Mouse (Mus musculus): Measurements from ENCODE around the gene Atg14.
A peak's percentile ranks its signal among the peaks of the same experiment; 100 is the strongest.
"Not testable (repeated sequence)": the region's sequence is repeated elsewhere in the genome, so short reads cannot be mapped to it uniquely, and the experiment has no call there.

The Atg14 gene

DNA sequence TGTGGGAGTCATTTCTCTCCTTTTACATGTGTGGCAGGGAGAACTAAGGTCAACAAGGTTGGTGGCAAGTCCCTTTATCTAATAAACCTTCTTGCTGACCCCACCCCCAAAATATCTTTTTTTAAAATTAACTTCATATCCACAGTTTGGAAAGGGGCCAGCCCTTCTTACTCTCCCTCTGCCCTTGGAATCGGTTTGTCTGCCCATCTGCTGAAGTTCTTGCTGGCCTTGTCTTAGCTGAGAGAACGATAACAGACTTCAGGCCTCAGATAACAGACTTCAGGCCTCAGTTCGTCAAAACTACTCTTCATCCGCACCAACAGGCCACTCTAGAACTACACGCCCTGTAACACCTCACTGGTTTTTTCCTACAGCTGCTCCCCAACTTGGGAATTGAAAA, 26.2 kb downstream of the Atg14 start:
- DNase-seq (ENCODE audit: low read depth, low spot score), result no peak

DNA sequence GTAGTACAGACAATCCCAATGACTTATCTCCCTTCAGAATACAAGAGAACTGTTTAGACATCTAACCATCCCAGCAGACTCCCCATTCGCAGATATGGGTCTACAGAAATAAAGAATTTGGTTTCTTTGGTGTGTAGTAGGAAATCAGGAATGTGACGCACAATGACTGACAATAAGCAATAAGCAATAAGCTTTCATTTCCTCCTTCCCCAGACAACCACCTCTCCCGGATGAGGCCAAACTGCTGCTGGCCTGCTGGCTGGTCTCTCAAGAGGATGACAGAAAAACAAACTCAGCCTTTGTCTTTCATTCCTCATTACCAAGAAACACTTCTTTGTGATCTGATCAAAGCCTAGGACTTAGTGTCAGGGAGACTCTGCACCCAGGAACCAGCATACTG, 28.2 kb downstream of the Atg14 start:
- no peak for DNase-seq (ENCODE audit: low read depth, low spot score)

DNA sequence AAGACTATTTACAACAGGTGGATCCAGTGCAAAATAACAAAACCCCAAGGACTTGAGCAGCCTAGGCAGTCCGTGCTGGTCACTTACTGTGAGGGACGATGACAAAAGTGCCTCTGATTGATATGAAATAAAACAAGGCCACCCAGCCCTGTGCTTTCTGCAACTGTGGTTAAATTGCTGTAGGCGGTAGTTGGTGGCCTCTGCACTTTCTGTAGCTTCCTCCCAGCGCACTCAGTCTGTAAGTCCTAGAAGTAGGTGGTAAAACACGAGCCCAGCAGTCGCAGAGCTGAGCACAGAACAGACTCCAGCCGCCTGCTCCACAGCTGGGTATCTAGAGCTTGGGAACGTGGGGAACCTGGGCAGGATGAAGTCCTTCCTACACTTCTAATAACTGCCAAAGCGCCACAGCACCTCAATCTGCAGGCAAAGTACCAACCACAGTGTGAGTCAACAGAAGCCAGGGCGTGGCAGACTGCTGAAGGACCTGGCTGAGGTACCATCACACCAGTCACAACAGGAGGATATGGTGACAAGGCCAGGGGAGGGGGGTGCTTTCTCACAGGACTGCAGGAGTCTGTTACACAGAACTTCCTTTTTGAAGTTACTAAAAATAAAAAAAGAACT, 29.0 kb downstream of the Atg14 start:
- no peak for DNase-seq (ENCODE audit: low read depth, low spot score)

DNA sequence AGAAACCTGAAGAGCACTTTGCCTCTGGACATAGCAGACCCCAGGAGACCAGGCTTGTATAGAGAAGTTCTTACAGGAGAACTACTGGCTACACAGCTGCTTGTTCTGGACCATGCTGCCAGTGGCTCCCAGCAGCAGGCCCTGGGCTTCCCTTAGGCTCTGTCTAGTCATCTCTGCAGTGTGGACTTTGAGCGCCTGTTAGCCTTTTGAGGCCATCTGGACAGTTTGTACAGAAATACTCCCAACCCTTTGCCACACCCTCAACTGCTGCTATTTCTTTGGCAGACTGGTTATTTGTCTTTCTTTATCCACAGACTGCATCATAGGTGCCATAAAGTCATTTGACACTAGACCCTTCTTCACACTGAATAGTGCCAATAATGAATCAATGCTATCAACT, 35.4 kb downstream of the Atg14 start:
- DNase-seq (ENCODE audit: low read depth, low spot score), result no peak

DNA sequence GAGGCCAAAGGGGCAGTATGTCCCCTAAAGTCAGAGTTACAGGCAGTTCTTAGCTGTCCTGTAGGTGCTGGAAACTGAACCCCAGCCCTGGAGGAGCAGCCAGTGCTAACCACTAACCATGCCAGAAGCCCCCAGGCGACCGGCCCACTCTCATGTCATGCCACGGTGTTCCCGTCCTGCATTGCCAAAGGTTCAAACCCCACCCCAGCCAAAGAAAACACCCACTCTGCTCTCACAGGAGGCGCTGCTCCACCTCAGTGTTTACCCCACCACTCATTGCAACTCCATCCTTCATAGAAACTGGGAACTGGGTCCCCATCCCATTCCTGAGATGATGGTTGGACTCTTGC, 36.3 kb downstream of the Atg14 start:
- no peak for DNase-seq (ENCODE audit: low read depth, low spot score)

DNA sequence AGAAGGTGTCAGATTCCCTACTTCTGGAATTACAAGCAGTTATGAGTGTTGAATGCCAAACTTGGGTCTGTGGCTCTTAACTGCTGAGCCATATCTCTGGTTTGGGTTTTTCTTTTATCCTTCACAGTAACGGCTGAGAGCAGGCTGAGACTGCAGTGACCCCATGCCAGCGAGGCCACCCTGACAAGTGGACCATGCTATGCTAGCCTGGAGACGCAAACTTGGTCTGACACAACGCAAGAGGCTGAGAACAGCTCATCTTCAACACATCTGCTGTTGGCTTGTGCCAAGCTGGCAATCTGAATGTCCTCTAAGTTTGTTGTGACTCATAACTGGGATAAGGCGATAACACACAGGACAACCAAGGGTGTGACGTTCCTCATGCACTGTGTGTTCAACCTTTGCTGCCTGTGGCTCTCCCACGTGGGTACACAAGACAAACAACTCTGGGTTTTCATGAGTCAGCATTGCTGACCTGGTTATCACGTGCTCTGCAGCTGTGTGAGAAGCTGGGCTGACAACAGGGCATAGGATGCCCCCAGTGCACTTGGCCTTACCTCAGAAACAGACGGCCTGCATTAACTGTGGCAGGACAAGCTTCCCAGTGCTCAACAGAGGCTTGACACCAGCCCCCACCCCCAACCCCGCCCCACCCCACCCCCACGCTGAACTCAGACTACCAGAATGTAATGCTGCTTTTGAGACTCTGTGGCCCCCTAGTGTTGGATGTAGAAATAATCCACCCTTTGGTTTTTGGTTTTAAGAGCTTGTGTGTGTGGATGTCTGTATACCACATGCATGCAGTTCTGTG, 36.9 kb downstream of the Atg14 start:
- DNase-seq (ENCODE audit: low read depth, low spot score), result peak; percentile 65

DNA sequence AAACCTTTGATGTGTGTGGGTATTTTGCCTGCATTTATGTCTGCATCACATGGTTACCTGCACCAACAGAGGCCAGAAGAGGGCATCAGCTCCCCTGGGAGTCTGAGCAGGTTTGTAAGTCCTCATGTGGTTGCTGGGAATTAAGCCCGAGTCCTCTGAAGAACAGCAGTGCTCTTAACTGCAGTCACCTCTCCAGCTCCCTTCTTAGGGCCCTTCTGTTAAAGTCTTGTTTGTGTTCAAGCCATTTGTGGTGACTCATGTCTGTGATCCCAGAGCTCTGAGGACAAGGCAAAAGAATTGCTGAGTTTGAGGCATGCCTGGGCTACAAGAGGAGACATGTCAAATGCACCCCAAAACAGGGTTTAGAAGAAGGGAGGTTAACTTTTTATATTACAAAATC, 38.0 kb downstream of the Atg14 start:
- DNase-seq (ENCODE audit: low read depth, low spot score), result no peak

DNA sequence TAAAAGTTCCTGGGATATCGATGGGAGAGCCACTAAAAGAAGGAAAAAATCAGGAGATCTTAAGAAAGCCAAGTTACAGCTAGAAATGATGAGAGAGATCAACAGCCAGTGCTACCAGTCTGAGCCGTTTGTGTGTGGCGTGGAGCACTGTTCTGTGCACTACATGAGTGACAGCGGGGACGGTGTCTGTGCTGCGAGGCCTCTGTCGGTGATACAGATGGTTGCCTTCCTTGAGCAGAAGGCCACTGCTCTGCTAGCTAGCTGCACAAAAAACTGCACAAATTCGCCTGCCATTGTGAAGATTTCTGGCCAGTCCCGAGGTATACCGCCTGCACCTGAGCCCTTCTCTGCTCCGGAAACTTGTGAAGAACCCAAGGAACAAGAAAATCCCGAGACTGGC, 40.9 kb downstream of the Atg14 start:
- not testable (repeated sequence) for DNase-seq (ENCODE audit: low read depth, low spot score)

DNA sequence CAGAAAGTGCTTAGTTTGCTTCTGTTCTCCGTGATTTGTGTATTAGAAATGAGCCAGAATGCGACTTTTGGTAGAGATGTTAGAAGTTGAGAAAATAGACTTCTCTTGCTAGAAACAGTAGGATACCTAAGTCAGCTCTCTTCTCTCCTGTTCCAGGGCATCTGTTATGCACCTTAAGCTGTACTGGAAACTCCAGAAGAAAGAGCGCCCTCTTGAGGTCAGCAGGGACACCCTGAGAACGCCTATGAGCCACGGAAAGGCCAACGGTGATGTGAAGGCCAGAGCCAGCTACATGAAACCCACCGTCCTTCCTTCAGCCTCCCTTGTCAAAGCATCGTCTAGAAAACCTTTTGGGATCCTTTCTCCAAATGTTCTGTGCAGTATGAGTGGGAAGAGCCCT, 41.4 kb downstream of the Atg14 start:
- peak; percentile 66 for DNase-seq (ENCODE audit: low read depth, low spot score)

DNA sequence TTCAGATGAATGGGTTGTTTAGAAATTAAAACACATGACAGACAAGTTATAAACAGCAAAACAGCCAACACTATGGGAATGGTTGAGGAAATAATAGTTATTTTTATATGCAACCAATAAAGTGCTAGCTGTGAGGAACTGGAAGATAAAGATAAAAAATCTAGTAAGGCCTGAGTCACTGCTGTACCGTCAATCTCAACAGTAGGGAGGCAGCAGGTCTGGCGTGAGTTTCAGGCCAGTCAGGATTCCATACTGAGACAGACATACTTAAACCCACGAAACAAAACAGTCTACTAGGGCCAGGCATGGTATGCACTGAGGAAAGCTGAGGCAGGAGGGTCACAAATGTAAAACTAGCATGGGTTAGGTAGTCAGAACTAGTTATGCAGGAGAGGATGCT, 42.2 kb downstream of the Atg14 start:
- no peak for DNase-seq (ENCODE audit: low read depth, low spot score)

DNA sequence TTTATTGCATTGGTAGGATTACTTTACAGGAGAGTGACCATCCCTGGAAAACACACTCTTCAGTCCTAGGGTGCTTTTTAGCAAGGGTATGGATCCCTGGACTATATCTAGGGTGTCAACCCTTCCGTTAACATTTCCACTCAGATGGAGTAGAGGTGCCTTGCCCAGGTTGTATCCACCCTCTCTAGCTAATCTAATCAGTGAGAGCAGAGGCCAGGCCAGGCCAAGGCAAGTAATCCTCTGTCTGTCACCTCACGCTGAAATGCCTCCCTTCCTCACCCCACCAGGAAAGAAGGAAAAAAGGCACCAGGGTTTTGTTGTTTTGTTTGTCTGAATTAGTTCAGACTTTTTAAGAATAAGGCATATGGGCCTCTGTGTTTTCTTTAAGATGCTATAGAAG, 42.6 kb downstream of the Atg14 start:
- DNase-seq (ENCODE audit: low read depth, low spot score), result no peak

DNA sequence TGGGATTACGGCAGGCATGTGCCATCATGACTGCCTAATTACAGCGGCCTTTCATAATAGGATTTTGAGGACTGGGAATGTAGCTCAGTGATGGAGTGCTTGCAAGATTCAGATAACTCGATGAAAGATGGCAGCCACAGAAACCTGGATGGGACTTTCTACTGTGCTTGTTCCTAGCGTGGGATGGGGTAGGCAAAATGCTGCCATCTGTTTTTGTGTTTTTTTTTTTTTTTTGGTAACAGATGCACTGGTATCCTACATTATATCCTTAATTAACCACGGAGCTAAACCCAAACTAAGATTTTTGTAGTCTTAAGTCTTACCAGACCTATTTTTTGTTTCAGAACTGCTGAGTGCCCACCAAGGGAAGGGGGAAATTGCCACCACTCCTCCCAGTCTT, 44.6 kb downstream of the Atg14 start:
- DNase-seq (ENCODE audit: low read depth, low spot score), result no peak

DNA sequence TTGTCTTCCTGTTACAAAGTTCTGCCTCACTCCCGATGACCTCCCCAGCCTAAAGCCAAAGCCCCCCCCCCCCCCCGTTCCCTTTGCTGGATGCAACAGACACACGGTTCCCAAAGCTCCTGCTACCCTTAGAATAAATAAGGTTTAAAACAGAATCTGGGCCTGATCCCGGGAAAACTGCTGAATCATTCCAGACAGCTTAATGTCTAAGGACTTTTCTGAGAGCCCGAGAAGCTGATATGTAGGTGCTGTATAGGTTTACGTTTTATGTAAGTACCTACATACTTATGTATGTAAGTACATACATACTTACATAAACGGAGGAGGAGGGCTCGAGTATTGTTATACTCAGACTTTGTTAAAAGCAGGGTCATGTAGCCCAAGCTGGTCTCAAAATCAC, 45.1 kb downstream of the Atg14 start:
- DNase-seq (ENCODE audit: low read depth, low spot score), result no peak

DNA sequence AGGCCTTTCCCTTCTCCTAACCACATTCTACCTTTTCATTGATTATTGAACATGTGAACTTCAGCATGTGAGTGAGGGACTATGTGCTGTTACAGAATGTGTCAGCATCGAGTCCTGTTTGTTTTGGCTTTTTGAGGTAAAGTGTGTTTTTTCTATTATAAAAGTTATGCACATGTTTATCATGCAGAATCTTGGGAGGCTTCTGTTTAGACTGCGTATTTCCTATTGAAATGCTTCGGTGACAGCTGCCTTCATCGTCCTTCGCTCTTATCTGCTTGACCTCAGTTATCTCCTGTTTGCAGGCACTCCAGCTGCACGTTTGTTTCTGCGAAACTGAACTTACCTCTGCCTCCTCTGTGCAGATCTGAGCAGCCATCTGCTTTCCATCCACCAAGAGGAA, 48.1 kb downstream of the Atg14 start:
- DNase-seq (ENCODE audit: low read depth, low spot score), result no peak

DNA sequence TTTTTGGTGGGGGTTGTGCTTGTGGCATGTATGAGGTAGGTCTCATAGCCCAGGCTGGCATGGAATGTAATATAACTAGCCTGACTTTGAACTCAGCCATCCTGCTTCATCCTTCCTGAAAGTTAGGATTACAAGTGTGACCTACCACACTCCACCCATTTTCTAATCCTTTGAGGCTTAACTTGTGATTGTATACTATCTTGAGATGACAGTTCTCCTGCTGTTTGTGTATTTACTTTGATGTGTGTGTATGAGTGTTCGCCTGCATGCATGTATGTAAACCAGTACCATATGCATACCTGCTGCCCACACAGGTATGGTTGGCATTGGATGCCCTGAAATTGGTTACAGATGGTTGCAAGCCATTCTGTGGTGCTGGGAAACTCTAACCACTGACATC, 48.8 kb downstream of the Atg14 start:
- DNase-seq (ENCODE audit: low read depth, low spot score), result no peak

DNA sequence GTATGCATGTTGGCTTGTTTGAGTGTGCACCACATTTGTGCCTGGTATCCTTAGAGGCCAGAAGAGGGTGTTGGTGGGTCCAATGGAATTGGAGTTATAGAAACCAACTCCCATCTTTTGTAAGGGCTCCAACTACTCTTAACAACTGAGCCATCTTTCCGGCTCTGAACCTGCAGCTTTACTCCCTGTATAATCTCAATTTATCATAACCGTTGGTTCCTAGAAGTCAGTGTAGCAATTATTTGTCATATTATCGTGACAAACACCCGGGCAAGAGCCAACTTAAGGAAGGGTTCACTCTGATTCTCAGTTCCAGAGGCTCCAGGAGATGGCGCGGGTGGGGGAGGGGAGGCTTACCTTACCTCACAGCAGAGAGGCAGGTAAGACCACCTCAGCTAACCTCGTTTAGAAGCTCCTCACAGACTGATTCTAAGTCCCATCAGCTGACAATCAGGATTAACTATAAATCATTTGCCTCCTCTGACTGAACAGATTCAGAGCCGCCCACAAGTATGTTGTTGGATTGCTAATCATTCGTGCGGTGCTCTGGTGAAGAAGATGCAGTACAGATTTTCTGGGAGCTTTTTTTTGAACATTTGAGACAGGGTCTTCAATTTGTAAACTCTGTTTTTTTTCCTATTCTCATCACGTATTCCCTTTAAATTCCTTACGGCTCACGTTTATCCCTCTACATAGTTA, 49.5 kb downstream of the Atg14 start:
- DNase-seq (ENCODE audit: low read depth, low spot score), result no peak

DNA sequence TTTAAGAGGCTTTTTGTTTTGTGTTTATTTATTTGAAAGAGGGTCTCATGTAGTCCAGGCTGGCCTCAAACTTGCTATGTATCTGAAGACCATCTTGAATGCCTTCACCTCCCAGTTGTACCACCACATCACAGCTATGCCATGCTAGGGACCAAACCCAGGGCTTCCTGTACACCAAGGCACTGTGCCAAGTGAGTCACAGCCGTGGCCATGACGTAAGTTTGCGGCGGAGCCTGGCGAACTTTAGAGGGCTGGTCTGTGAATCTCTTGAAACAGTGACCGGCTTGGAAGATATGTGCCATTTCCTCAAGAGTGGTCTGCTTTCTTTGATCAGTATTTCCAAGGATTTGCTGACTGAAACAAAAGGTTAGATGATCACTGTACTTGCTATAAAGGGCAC, 51.8 kb downstream of the Atg14 start:
- no peak for DNase-seq (ENCODE audit: low read depth, low spot score)

DNA sequence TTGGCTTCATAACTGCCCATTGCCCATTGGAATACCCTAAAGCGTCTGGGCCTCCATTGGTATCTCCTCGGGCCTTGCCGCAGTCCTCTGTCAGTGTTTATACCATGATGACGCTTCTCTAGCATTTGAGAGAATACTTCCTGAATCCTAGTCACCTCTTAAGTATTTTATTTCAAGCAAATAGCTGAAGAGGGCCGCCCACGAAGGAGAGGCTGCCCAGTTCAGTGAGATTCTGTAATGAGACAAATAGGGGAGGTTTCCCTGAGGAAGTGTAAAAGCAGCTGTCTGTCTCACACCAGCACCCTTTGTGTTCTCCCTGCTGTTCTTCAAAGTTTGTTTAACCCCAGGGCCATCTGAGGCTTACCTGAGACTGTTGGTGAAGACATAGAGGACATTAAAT, 53.7 kb downstream of the Atg14 start:
- no peak for DNase-seq (ENCODE audit: low read depth, low spot score)

DNA sequence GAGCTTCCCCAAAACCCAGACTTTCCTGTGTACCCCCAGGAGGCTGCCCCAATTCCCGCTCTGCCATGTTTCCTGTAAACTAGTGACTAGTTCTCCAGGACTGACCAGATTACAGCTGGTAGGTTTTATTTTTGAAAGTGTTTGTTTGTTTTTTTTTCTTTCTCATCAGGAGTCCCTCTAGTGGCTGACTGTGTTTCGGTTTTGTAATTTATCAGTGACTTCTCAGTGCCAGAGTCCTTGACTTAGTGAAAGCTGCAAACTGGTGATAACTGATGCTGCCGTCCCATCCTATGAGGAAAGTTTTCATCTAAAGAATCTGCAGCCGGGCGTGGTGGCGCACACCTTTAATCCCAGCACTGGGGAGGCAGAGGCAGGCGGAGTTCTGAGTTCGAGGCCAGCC, 54.8 kb downstream of the Atg14 start:
- DNase-seq (ENCODE audit: low read depth, low spot score), result no peak

DNA sequence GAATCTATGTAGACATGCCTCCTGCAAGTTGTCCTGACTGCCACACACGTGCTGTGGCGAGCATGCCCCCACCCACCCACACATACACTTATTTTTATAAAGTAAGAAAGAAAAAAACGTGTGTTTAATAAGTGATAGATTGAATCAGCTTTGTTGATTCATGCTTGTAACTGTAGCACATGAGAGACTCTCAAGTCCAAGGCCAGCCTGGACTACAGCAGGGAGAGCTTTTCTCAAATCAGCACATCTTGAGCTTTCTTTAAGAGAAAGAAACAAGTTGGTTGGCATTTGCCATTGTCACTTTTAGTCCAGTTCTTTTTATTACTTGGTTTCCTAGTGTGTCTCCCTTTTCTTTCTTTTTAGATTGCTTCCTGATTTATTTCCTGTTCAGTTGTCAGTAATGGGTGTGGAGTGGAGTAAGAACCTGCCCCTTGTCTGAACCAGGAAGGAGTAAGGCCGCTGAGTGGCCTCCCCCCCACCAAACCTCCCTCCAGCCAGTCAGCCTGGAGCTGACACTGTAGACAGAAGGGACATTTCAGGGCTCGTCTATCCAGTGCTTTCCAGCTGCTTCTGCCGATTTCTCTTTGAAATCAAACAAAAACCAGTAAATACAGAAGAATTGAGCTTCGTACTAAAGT, 55.5 kb downstream of the Atg14 start:
- no peak for DNase-seq (ENCODE audit: low read depth, low spot score)

DNA sequence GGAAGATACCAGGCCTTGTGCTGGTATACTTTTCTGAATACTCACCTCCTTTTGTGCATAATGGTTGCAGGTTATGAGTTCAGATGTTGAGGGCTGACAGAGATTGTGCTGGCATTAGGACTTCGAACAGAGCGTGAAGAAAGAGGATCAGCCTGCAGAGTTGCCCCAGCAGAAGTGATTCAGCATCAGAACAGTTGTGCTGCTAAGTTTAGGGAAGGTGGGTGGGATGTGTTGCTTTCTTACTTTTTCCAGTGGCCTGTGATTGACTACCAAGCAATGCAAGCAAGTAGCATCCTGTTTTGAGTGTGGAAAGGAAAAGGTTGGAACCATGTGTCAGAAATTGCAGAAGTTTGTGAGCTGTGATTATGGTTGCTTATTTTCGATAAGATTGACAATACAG, 56.8 kb downstream of the Atg14 start:
- no peak for DNase-seq (ENCODE audit: low read depth, low spot score)

DNA sequence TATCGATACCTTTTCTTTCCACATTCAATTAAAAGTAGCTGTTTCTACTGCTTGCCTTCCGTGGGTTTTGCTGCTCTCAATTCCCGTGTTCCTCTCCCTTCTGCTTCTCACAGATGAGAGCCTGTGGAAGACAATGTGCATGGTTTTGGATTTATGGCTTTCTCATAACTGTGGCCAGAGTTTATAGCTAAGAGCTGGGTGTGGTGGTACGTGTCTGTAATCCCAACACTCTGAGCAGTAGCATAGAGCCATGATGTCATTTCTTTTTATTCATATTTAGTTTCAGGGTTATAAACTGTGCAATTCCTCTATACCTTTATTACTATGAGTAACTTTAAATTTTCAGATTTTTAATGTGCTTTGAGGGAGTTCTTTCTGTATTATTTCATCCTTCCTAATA, 60.2 kb downstream of the Atg14 start:
- DNase-seq (ENCODE audit: low read depth, low spot score), result no peak

DNA sequence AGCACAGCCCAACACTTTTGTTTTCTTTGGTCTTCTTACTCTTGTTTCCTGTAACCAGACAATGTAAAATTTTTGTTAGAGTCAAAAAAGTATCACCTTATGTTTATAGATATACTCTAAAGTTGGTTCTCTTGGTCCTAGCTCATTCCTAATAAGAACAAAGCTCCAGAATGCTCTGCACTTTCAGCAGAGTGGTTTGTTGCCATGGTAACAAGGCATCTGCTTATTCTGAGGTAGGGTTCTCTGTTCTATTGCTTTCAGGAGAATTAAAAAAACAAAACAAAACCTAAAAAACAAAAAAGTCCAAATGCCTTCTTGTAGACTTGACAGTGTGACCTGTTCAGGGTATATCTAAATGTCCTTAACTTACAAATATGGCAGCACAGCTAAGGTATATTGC, 62.4 kb downstream of the Atg14 start:
- no peak for DNase-seq (ENCODE audit: low read depth, low spot score)

All from forelimb bud, embryonic 11.5 days (tissue).